9 mouse cellular contexts compared by ENCODE assay signal in the genomic region with DNA sequence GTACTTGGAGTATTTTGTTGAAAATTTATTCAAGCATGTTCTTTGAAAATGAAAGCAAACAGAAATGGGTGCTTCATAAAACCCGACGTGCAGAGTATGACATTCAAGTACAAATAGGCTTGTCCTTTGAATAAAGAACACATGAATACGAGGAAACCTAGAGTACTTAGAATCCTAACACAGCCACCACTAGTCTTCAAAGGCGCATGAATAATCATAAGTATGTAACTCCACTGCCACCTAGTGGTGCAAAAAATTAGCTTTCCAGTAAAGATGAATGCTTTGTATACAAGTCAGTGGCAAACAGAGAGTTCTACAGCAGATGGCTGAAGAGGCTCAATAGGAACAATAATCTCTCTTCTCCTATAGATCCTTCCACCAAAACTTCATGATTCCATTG.
DNase-seq lines count a peak whose midpoint lies in the region; ATAC-seq and TF ChIP-seq lines count a peak whose summit lies in the region.
"Had no signal": no experiment of that assay in that cellular context is flagged by ENCODE, and none has a peak within 500 bp of the region (broad histone marks: within the 10 kb centered on the region; RNA-seq: fewer than 3 reads in every experiment).

No protein-coding gene starts in this region.

- 4% methylated on average over 4 of the region's 4 CpGs for WGBS in heart, adult 2 months
- 7% methylated on average over 4 of the region's 4 CpGs for WGBS in hindbrain, embryonic 12.5 days
- WGBS in stomach, embryonic 14.5 days, result 5% methylated on average over 4 of the region's 4 CpGs

- no peak overlapping the region for H3K9ac ChIP-seq in heart, adult 2 months (ENCODE audit: low read depth, low read length)
- H3K9ac ChIP-seq in hindbrain, embryonic 12.5 days, result no peak overlapping the region
- H3K9ac ChIP-seq in stomach, embryonic 14.5 days (replicated peaks; ENCODE audit: low read depth, low read length), result no peak overlapping the region

- TF ChIP-seq CTCF in heart, adult 2 months (IDR thresholded peaks at IDR 0.05), result peak; percentile 75

- intact Hi-C loops in heart, adult 2 months (cut with DNase I), result no loop called here

- H3K9me3 ChIP-seq in hindbrain, embryonic 12.5 days (replicated peaks), result no peaks in the 10 kb centered on the region
- H3K9me3 ChIP-seq in stomach, embryonic 14.5 days (ENCODE audit: control insufficient read depth, low read depth, low read length), result no peaks in the 10 kb centered on the region
- H3K9me3 ChIP-seq: megakaryocyte, embryonic 14.5 days had no signal

- H3K4me2 ChIP-seq in hindbrain, embryonic 12.5 days (replicated peaks), result no peak overlapping the region
- no peak overlapping the region for H3K4me2 ChIP-seq in stomach, embryonic 14.5 days (replicated peaks; ENCODE audit: low read depth, low read length)

- no peak for DNase-seq in heart, adult 2 months
- no peak for DNase-seq in heart, adult 11 months
- DNase-seq in ZHBTc4 (ENCODE audit: low read depth, low spot score), result peak; percentile 82
- DNase-seq in embryo, embryonic 11 days, result peak; percentile 92
- peak; percentile 99 for DNase-seq in layer of hippocampus, adult 9-10 months (ENCODE audit: low spot score)

- TF ChIP-seq POLR2A in heart, adult 2 months (IDR thresholded peaks at IDR 0.05; ENCODE audit: insufficient read depth, low read depth, low read length), result no peak

- H3K4me1 ChIP-seq in heart, adult 2 months (ENCODE audit: control insufficient read depth, insufficient read depth, low read length), result no peaks in the 10 kb centered on the region
- H3K4me1 ChIP-seq in hindbrain, embryonic 12.5 days, result 0 out of 2 replicates have a peak, but pooled peaks cover 2% of the 10 kb centered on the region
- H3K4me1 ChIP-seq in stomach, embryonic 14.5 days (ENCODE audit: control insufficient read depth, insufficient read depth, low read length), result no peaks in the 10 kb centered on the region
- H3K4me1 ChIP-seq: megakaryocyte, embryonic 14.5 days had no signal

- no peak for TF ChIP-seq EP300 in heart, adult 2 months (IDR thresholded peaks at IDR 0.05; ENCODE audit: insufficient read depth, low read depth, low read length)

- no peaks in the 10 kb centered on the region for H3K36me3 ChIP-seq in heart, adult 2 months (ENCODE audit: control insufficient read depth, insufficient read depth, low read length)
- no peaks in the 10 kb centered on the region for H3K36me3 ChIP-seq in hindbrain, embryonic 12.5 days
- no peaks in the 10 kb centered on the region for H3K36me3 ChIP-seq in stomach, embryonic 14.5 days (ENCODE audit: control insufficient read depth, insufficient read depth, low read length)

- H3K4me3 ChIP-seq in heart, adult 2 months, result no peak overlapping the region
- H3K4me3 ChIP-seq in hindbrain, embryonic 12.5 days, result no peak overlapping the region
- no peak overlapping the region for H3K4me3 ChIP-seq in stomach, embryonic 14.5 days (ENCODE audit: low read depth, low read length)
- H3K4me3 ChIP-seq: megakaryocyte, embryonic 14.5 days had no signal

- ATAC-seq in hindbrain, embryonic 12.5 days (ENCODE audit: low FRiP score), result peak; percentile 85
- peak; percentile 84 for ATAC-seq in megakaryocyte-erythroid progenitor cell, adult 5-6 weeks (replicated peaks; ENCODE audit: low FRiP score, low TSS enrichment, poor library complexity, severe bottlenecking)
- peak; percentile 49 for ATAC-seq in stomach, embryonic 14.5 days (ENCODE audit: insufficient number of reproducible peaks, insufficient read depth, low FRiP score, low read depth)

- no peaks in the 10 kb centered on the region for H3K27me3 ChIP-seq in heart, adult 2 months (ENCODE audit: control insufficient read depth, insufficient read depth, low read length)
- H3K27me3 ChIP-seq in hindbrain, embryonic 12.5 days, result no peaks in the 10 kb centered on the region
- H3K27me3 ChIP-seq in stomach, embryonic 14.5 days (ENCODE audit: control insufficient read depth, insufficient read depth, low read length), result no peaks in the 10 kb centered on the region
- H3K27me3 ChIP-seq: megakaryocyte, embryonic 14.5 days had no signal

- no peak overlapping the region for H3K27ac ChIP-seq in heart, adult 2 months
- H3K27ac ChIP-seq in hindbrain, embryonic 12.5 days, result no peak overlapping the region
- no peak overlapping the region for H3K27ac ChIP-seq in stomach, embryonic 14.5 days (ENCODE audit: low read length)

- no peaks in the 10 kb centered on the region for H3K79me2 ChIP-seq in heart, adult 2 months (replicated peaks; ENCODE audit: control insufficient read depth, insufficient read depth, low read length)

Comparison
In these comparisons a context has a peak if more than half of its experiments do, and no peak if none do; other contexts are left out.
1. DNase-seq: peak in ZHBTc4 (single experiment), embryo, embryonic 11 days (single experiment) and layer of hippocampus, adult 9-10 months (single experiment); none in heart, adult 2 months (0 of 2) and heart, adult 11 months (single experiment).
2. Peak in every context shown above with its lines, with median percentiles within 50 percentile points of each other: ATAC-seq.